Mouse (Mus musculus) liver, embryonic 14.5 days (tissue): ENCODE data around the gene Fads3. TPM values are rescaled to one million over a fixed set of nuclear protein-coding genes. Genes with fewer than 3 reads are reported as not detected.

Source experiments
- ATAC-seq: fragments of 200-750 bp; cut with Nextera tagmentation; 2 replicates; pipeline ENCODE4 v1.8.0; 2017; ENCODE audit warnings: moderate number of reproducible peaks, mild to moderate bottlenecking, moderate library complexity; ENCODE audit not compliant: insufficient read depth
- DNase-seq, 3 experiments: peaks; one replicate each; pipeline ENCODE4 v3.0.0-alpha.2; 2012 to 2013; ENCODE audit warnings: low read depth in 3 of 3, low spot score in 3 of 3
- H3K27ac ChIP-seq: fragments of 300-500 bp; sonication (generic); 2 replicates; pipeline ENCODE4 v1.5.1; 2014; ENCODE audit warnings: moderate library complexity, mild to moderate bottlenecking, control low read depth, inconsistent platforms
- H3K27me3 ChIP-seq: fragments of 300-500 bp; sonication (generic); 2 replicates; pipeline ENCODE4 v1.6.1; 2014; ENCODE audit warnings: mild to moderate bottlenecking, low read length, moderate library complexity; ENCODE audit not compliant: control insufficient read depth, insufficient read depth
- H3K36me3 ChIP-seq: fragments of 300-500 bp; sonication (generic); replicated peaks from 2 replicates; pipeline ENCODE4 v1.6.1; 2014; ENCODE audit warnings: low read depth; ENCODE audit not compliant: control insufficient read depth, insufficient read depth
- H3K4me1 ChIP-seq, 2 experiments: fragments of 200-500 bp in 1 of 2; fragments of 300-500 bp in 1 of 2; sonication (generic) in 1 of 2; replicated peaks; 2 replicates each; pipeline ENCODE4 v1.6.1; 2012 to 2014; ENCODE audit warnings: antibody characterized with exemption in 1 of 2, inconsistent platforms in 1 of 2, low read length in 1 of 2; ENCODE audit not compliant: control insufficient read depth in 2 of 2, insufficient read depth in 2 of 2
- H3K4me2 ChIP-seq: fragments of 300-500 bp; sonication (generic); 2 replicates; pipeline ENCODE4 v1.6.1; 2014; ENCODE audit warnings: low read depth, mild to moderate bottlenecking, control low read depth, moderate library complexity
- H3K4me3 ChIP-seq, 2 experiments: fragments of 200-500 bp in 1 of 2; fragments of 300-500 bp in 1 of 2; sonication (generic) in 1 of 2; 2 replicates each; pipeline ENCODE4 v1.5.1; 2012 to 2014; ENCODE audit warnings: low read depth in 2 of 2, low read length in 2 of 2, mild to moderate bottlenecking in 2 of 2, control low read depth in 1 of 2, inconsistent platforms in 1 of 2, moderate library complexity in 1 of 2; ENCODE audit not compliant: insufficient read depth in 1 of 2
- H3K9ac ChIP-seq: fragments of 300-500 bp; sonication (generic); replicated peaks from 2 replicates; pipeline ENCODE4 v1.6.1; 2014; ENCODE audit warnings: mild to moderate bottlenecking, control low read depth, moderate library complexity
- H3K9me3 ChIP-seq: fragments of 300-500 bp; sonication (generic); 2 replicates; pipeline ENCODE4 v1.6.1; 2016; ENCODE audit warnings: low read length, mixed read lengths; ENCODE audit not compliant: control insufficient read depth
- CTCF ChIP-seq: IDR thresholded peaks from 2 replicates; pipeline ENCODE4 v1.5.1; 2016; ENCODE audit warnings: antibody characterized with exemption, low read depth, control low read depth
- EP300 ChIP-seq: IDR thresholded peaks from 2 replicates; pipeline ENCODE4 v1.6.1; 2016; ENCODE audit warnings: antibody characterized with exemption, low read depth
- WGBS: fragments of 180-500 bp; shearing (Covaris S2); extraction: QIAGEN DNeasy Blood & Tissue Kit; methylation state at CpG from one replicate; pipeline ENCODE4 v1.1.7; 2014; ENCODE audit not compliant: insufficient replicate concordance; 5-methylcytosine and 5-hydroxymethylcytosine counted together
- polyA plus RNA-seq, 2 experiments: library from polyadenylated mRNA; depleted of rRNA in 1 of 2; stranded (reverse) in 1 of 2; unstranded in 1 of 2; fragments of >200 nt; fragmentation: Nextera tagmentation in 1 of 2; extraction: Ambion mirVana in 1 of 2; gene quantifications; 2 replicates each; pipeline versions ENCODE4 v1.2.1 to v1.2.3; 2012 to 2014

Fads3 gene
- polyA plus RNA-seq, 2 experiments, result 4.4 to 8.2 TPM

DNA sequence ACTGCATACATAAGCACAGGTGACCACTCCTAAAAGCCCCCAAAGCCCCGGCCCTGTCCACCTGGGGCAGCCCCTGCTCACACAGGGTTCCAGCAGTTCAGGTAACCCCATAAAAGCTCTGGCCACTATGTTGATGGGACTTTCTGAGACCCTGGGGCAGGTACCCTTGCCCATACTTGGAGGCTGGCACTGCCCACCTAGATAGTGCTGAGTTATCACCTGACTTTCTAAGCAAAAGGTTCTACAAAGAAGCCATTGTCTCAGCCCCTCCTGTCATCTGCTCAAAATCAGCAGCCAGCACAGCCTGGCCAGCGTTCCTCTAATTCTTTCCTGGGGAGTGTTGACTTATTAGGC, 43.3 kb upstream of the Fads3 start:
- DNase-seq (no peak), ATAC-seq (no peak)
- H3K4me3 ChIP-seq, result no peak overlapping the region
- H3K4me1 ChIP-seq, result peaks cover 0 to 5% of the 10 kb centered on the region in 2 experiments; a peak in 1 of 4 replicates
- H3K27me3 ChIP-seq, result no peaks in the 10 kb centered on the region
- H3K27ac ChIP-seq, result no peak overlapping the region
- H3K4me2 ChIP-seq, result no peak overlapping the region
- H3K36me3 ChIP-seq, result no peaks in the 10 kb centered on the region
- H3K9ac ChIP-seq, result no peak overlapping the region
- no peaks in the 10 kb centered on the region for H3K9me3 ChIP-seq
- 70% methylated on average over 2 of the region's 2 CpGs for WGBS
- no peak for TF ChIP-seq CTCF
- no peak for TF ChIP-seq EP300

DNA sequence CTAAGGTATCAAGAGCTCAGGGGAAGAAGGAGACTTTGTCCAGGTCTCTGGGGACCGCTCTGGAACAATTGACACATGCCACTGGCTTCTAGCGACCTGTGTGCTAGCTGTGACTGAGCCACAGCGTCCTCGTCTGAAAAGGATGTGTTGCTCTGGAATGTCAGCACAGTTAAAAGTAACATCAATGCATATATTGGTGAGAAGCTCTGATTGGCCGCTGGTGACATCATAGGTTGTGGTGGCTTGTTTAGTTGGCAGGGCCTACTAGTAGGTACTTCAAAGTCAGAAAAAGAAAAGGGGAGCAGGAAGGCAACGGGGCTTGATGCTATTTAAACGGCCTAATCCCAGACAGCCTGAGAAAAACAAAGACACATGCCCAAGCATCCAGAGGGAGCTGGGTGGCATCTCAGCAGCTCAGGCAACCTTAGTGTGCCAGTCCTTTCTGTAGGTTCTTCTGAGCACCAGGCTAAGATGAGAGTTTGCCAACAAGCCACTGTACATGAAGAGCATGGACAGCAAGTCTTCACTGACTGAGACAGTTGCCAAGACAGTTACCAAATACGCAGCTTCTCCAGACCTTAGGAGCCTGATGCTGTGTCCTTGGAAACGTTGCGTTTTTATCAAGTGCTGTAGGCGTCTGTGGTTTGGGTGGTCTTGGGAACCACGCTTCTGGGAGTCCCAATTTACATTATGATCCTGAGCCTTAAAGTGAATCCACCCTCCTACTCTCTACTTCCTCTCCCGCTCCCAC, 42.5 kb upstream of the Fads3 start:
- no peak overlapping the region for H3K4me2 ChIP-seq

DNA sequence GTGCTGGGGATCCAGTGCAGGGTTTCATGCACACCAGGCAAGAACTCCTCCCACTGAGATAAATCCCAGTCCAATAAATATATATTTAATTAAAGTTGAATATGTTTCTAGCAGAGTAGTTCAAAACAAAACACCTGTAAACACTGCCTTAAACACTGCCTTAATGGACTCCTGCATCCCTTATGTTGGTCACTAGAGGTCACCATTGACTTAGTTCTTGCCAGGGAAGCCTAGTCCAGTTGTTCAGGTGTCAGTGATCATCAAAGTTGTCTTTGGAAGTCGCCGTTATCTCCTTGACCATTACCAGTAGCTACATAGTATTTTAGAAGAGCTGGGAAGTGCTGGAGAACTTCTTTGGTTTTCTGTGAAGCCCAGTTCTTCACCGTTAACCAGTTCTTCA, 41.0 kb upstream of the Fads3 start:
- H3K9me3 ChIP-seq, result no peaks in the 10 kb centered on the region
- no peaks in the 10 kb centered on the region for H3K27me3 ChIP-seq
- peaks cover 0 to 2% of the 10 kb centered on the region in 2 experiments; a peak in 1 of 4 replicates for H3K4me1 ChIP-seq
- DNase-seq (no peak), ATAC-seq (peak; percentile 56; the same call in 1 of the 2 replicates)
- H3K27ac ChIP-seq, result no peak overlapping the region
- TF ChIP-seq CTCF (peak; percentile 88), EP300 (no peak)
- no peak overlapping the region for H3K9ac ChIP-seq
- 19% methylated on average over 3 of the region's 3 CpGs for WGBS
- H3K36me3 ChIP-seq, result no peaks in the 10 kb centered on the region
- H3K4me2 ChIP-seq, result no peak overlapping the region
- no peak overlapping the region for H3K4me3 ChIP-seq

More for the DNA sequence above, 42.5 kb upstream of the Fads3 start:
- DNase-seq (no peak), ATAC-seq (no peak)
- Histone ChIP-seq H3K9ac (no peak overlapping the region), H3K4me3 (no peak overlapping the region), H3K27me3 (no peaks in the 10 kb centered on the region), H3K27ac (no peak overlapping the region), H3K9me3 (no peaks in the 10 kb centered on the region), H3K4me1 (no peaks in the 10 kb centered on the region), H3K36me3 (no peaks in the 10 kb centered on the region)
- no peak for TF ChIP-seq CTCF
- TF ChIP-seq EP300, result no peak
- WGBS, result 56% methylated on average over 13 of the region's 13 CpGs

DNA sequence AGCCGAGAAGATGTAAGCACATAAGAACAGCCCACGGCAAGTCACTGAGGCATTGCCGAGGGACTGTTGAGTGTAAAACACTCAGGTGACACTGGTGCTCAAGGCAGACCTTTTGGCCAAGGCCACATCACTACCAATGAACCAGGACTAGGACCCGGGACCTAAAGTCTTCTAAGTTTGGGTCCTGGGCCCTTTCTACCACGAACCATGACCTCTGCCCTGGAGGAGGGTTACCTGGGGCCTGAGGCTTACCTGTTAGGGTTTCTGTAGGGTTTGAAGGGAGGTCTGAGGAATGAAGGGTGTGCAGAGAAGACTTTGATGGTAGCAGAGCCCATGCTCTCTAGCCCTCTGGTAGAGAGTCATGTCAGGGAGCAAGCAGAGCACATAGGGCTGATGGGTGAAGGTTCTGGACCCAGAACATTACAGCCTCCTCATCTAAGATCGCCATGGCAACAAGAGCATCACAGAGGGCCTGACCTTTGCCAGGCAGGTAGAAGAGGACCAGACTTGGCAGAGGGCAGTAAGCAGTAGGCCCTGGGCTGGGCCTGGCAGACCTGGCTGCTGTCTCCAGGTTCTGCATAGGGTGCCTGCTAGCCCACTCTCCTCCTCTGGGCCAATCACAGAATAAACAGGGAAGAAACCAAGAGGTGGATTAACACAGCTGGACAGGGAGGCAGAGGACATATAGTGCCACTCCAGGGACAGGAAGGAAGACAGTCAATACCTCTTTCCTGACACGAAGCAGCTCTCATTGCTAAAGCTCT, 40.0 kb upstream of the Fads3 start, which contains the start of the genes Best1 and Rab3il1:
Gene Best1 (minus strand): TSS at position 428 of the 764 bp plus-strand sequence.
Gene Rab3il1 (plus strand): TSS at position 464 of the 764 bp plus-strand sequence.
- Histone ChIP-seq H3K9ac (no peak within 1 kb of the TSS), H3K4me3 (no peak within 1 kb of the TSS), H3K9me3 (no peaks in the 10 kb centered on the region), H3K4me1 (peaks cover 0 to 2% of the 10 kb centered on the region in 2 experiments; a peak in 1 of 4 replicates), H3K27me3 (no peaks in the 10 kb centered on the region), H3K4me2 (no peak within 1 kb of the TSS), H3K27ac (no peak within 1 kb of the TSS), H3K36me3 (no peaks in the 10 kb centered on the region)
- ATAC-seq, result no peak; the same call in 1 of the 2 replicates
- no peak for TF ChIP-seq EP300
- no peak for TF ChIP-seq CTCF
- WGBS, result 67% methylated on average over 7 of the region's 7 CpGs
- DNase-seq, result no peak

DNA sequence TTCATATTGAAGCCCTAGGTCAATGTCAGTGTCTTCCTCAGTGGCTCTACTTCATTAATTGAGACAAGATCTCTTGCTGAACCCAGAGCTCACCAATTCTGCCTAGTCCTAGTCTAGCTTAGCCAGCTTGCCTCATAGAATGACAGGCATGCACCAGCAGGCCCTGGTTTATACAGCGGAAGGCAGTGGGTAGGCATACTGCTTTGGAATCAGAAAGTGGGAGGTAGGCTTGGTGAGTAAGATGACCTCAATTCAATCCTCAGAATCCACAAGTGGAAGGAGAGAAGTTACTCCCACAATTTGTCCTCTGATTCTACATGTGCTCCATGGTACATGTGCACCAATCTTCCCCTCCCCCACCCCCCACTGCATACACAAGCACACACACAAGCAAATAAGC, 37.7 kb upstream of the Fads3 start:
- H3K4me2 ChIP-seq, result no peak overlapping the region

More for the DNA sequence above, 37.7 kb upstream of the Fads3 start:
- H3K27ac ChIP-seq, result no peak overlapping the region
- no peak overlapping the region for H3K9ac ChIP-seq
- peaks cover 0 to 2% of the 10 kb centered on the region in 2 experiments; a peak in 1 of 4 replicates for H3K4me1 ChIP-seq
- no peak overlapping the region for H3K4me3 ChIP-seq
- 93% methylated on average over 1 of the region's 1 CpGs for WGBS
- ATAC-seq, result no peak
- no peak for TF ChIP-seq EP300
- TF ChIP-seq CTCF, result no peak
- no peaks in the 10 kb centered on the region for H3K9me3 ChIP-seq
- DNase-seq, result no peak
- H3K36me3 ChIP-seq, result no peaks in the 10 kb centered on the region
- H3K27me3 ChIP-seq, result no peaks in the 10 kb centered on the region
